Mouse (Mus musculus): ENCODE measurements around the gene Dock8. TPM values are rescaled to one million over a fixed set of nuclear protein-coding genes. Genes with fewer than 3 reads are reported as not detected.
A peak's percentile ranks its signal among the peaks of the same experiment; 100 is the strongest.

Gene Dock8
- total and polyA plus RNA-seq, 3 experiments, result 9.8 to 37.5 (median 22.4) TPM

GRCm38 (mm10) chr19:24961172-24961962, 38.0 kb upstream of the Dock8 start, which contains the start of gene Cbwd1 (continued):
- TF ChIP-seq GABPA (IDR thresholded peaks at IDR 0.05; ENCODE audit: insufficient replicate concordance, low read depth, low read length) (peak; percentile 62), MAZ (IDR thresholded peaks at IDR 0.05; ENCODE audit: low read depth, low read length) (peak; percentile 74; the same call in 1 of the 2 replicates), MEF2A (IDR thresholded peaks at IDR 0.05; ENCODE audit: borderline replicate concordance, low read depth, low read length) (peak; percentile 59), CHD1 (IDR thresholded peaks at IDR 0.05; ENCODE audit: low read depth, low read length) (peak; percentile 62; the same call in 1 of the 2 replicates), TBP (conservative IDR thresholded peaks at IDR 0.05; ENCODE audit: low read depth, low read length) (peak; percentile 55), IRF4 (IDR thresholded peaks at IDR 0.05; ENCODE audit: low read depth, low read length) (peak; percentile 50), BHLHE40 (IDR thresholded peaks at IDR 0.05; ENCODE audit: low read depth, low read length) (peak; percentile 87), NRF1 (IDR thresholded peaks at IDR 0.05; ENCODE audit: low read depth, low read length) (peak; percentile 77), KAT2A (IDR thresholded peaks at IDR 0.05; ENCODE audit: insufficient replicate concordance, low read length) (peak; percentile 86; the same call in 1 of the 2 replicates), ZNF384 (IDR thresholded peaks at IDR 0.05; ENCODE audit: low read depth, low read length) (peak; percentile 62), ETS1 (conservative IDR thresholded peaks at IDR 0.05; ENCODE audit: low read depth, low read length) (peak; percentile 22; the same call in 1 of the 2 replicates)

DNA sequence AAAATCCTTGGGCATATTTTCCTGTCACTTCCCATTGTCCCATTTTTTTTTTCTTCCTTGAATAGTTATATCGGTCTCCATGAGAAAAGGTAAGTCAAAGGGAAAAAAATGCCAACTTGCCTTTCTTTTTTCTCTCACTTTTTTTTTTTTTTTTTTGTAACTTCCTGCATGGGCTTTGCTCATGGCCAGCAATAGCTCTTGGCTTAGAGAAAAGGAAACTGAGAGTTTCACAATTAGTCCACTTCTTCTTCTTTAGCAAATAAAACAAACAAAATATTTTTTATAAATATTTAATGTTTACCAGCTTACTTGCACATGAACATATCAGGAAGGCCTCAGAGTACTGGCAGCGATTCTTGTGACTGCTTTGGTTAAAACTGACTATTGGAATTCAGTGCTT, 33.1 kb upstream of the Dock8 start:
- H3K9me3 ChIP-seq (replicated peaks; ENCODE audit: low read length), result no peaks in the 10 kb centered on the region
- peaks cover 4 to 55% of the 10 kb centered on the region in 2 experiments for H3K4me1 ChIP-seq (ENCODE audit: control insufficient read depth in 1 of 2, insufficient read depth in 2 of 2)
- H3K27me3 ChIP-seq (replicated peaks), result no peaks in the 10 kb centered on the region
- H3K4me2 ChIP-seq (ENCODE audit: insufficient read depth, low read depth, poor library complexity, severe bottlenecking), result peak overlapping the region; percentile 71
- TF ChIP-seq ETS1 (conservative IDR thresholded peaks at IDR 0.05; ENCODE audit: low read depth, low read length) (0 out of 2 replicates have a peak, but pooled peaks have one; percentile 58), ZNF384 (IDR thresholded peaks at IDR 0.05; ENCODE audit: low read depth, low read length) (peak; percentile 99), BHLHE40 (IDR thresholded peaks at IDR 0.05; ENCODE audit: low read depth, low read length) (peak; percentile 50; the same call in 1 of the 2 replicates), CHD2 (IDR thresholded peaks at IDR 0.05; ENCODE audit: low read length) (no peak), JUND (conservative IDR thresholded peaks at IDR 0.05; ENCODE audit: low read depth, low read length) (peak; percentile 64; the same call in 1 of the 2 replicates), MEF2A (IDR thresholded peaks at IDR 0.05; ENCODE audit: borderline replicate concordance, low read depth, low read length) (peak; percentile 92), ZKSCAN1 (IDR thresholded peaks at IDR 0.05; ENCODE audit: borderline replicate concordance, low read depth, low read length) (no peak), TBP (conservative IDR thresholded peaks at IDR 0.05; ENCODE audit: low read depth, low read length) (peak; percentile 32; the same call in 1 of the 2 replicates), JUN (IDR thresholded peaks at IDR 0.05; ENCODE audit: insufficient read depth, low read depth, low read length) (peak; percentile 64), SMC3 (IDR thresholded peaks at IDR 0.05; ENCODE audit: low read depth, low read length) (no peak), IRF4 (IDR thresholded peaks at IDR 0.05; ENCODE audit: low read depth, low read length) (peak; percentile 94), MAFK (IDR thresholded peaks at IDR 0.05; ENCODE audit: insufficient replicate concordance, low read length) (0 out of 2 replicates have a peak, but pooled peaks have one; percentile 44), SIN3A (IDR thresholded peaks at IDR 0.05; ENCODE audit: low read length) (peak; percentile 50; the same call in 1 of the 2 replicates), PAX5 (IDR thresholded peaks at IDR 0.05; ENCODE audit: low read length) (no peak), TCF12 (IDR thresholded peaks at IDR 0.05; ENCODE audit: low read depth, low read length) (0 out of 2 replicates have a peak, but pooled peaks have one; percentile 18), E2F4 (IDR thresholded peaks at IDR 0.05; ENCODE audit: insufficient replicate concordance, low read depth, low read length) (0 out of 2 replicates have a peak, but pooled peaks have one; percentile 27), EP300 (IDR thresholded peaks at IDR 0.05; ENCODE audit: low read length) (peak; percentile 92)
- 0 out of 2 replicates have a peak overlapping the region, but pooled peaks have one; percentile 33 for H3K9ac ChIP-seq (ENCODE audit: insufficient read depth, low read depth)
- no peaks in the 10 kb centered on the region for H3K79me2 ChIP-seq (replicated peaks; ENCODE audit: control insufficient read depth, extremely low read depth, insufficient read depth, poor library complexity, severe bottlenecking)
- no peaks in the 10 kb centered on the region for H3K36me3 ChIP-seq (replicated peaks in 1 of 2; ENCODE audit: control insufficient read depth in 1 of 2, insufficient read depth in 1 of 2, low read length in 1 of 2)
- dilution Hi-C loops (cut with MboI; ENCODE audit: extremely low pct_ligation_motif_present, extremely low pct_unique_long_range_greater_than_20kb, low sequenced_read_pairs), result no loop called here
- no peak overlapping the region for H3K4me3 ChIP-seq (replicated peaks in 1 of 3; ENCODE audit: low read depth in 2 of 3, low read length in 2 of 3, poor library complexity in 1 of 3)
- in situ Hi-C loops (cut with MboI; ENCODE audit: low pct_ligation_motif_present, low pct_unique_long_range_greater_than_20kb, low sequenced_read_pairs), result loop anchor here (10.0 kb wide), 1 partner anchor 109 kb away; no protein-coding TSS in a partner anchor
- DNase-seq (ENCODE audit: extremely low read depth), result peak; percentile 24
- H3K27ac ChIP-seq (ENCODE audit: insufficient read depth, low read depth), result no peak overlapping the region
